Mouse (Mus musculus) CH12.LX (cell line): ENCODE data around the gene Efna3. TPM values are rescaled to one million over a fixed set of nuclear protein-coding genes. Genes with fewer than 3 reads are reported as not detected.

Experiments
- DNase-seq: peaks from one replicate; pipeline ENCODE4 v3.0.0-alpha.2; 2013; ENCODE audit errors: extremely low read depth
- H3K27ac ChIP-seq: 2 replicates; pipeline ENCODE4 v1.5.1; 2012; ENCODE audit warnings: low read depth, mild to moderate bottlenecking, control low read depth, moderate library complexity; ENCODE audit not compliant: insufficient read depth
- H3K27me3 ChIP-seq: replicated peaks from 2 replicates; pipeline ENCODE3; 2012; ENCODE audit warnings: inconsistent platforms
- H3K36me3 ChIP-seq, 2 experiments: replicated peaks in 1 of 2; 2 replicates each; pipeline versions ENCODE3 to v1.6.1; 2012; ENCODE audit warnings: inconsistent platforms in 1 of 2, low read length in 1 of 2, mild to moderate bottlenecking in 1 of 2, mixed read lengths in 1 of 2, moderate library complexity in 1 of 2; ENCODE audit not compliant: control insufficient read depth in 1 of 2, insufficient read depth in 1 of 2
- H3K4me1 ChIP-seq, 2 experiments: 2 replicates each; pipeline ENCODE4 v1.6.1; 2012; ENCODE audit warnings: inconsistent platforms in 1 of 2, moderate library complexity in 1 of 2; ENCODE audit not compliant: insufficient read depth in 2 of 2, control insufficient read depth in 1 of 2
- H3K4me2 ChIP-seq: 2 replicates; pipeline ENCODE4 v1.6.1; 2012; ENCODE audit warnings: low read depth, mild to moderate bottlenecking, control low read depth; ENCODE audit not compliant: poor library complexity, insufficient read depth, severe bottlenecking
- H3K4me3 ChIP-seq, 3 experiments: fragments of 150-350 bp in 1 of 3; sonication (generic) in 1 of 3; replicated peaks in 1 of 3; 2 replicates each; pipeline versions ENCODE3 to v1.5.1; 2011 to 2012; ENCODE audit warnings: low read depth in 2 of 3, low read length in 2 of 3, mild to moderate bottlenecking in 2 of 3, moderate library complexity in 2 of 3, control low read depth in 1 of 3, improper control_type of control experiment in 1 of 3, inconsistent platforms in 1 of 3, mixed read lengths in 1 of 3; ENCODE audit not compliant: poor library complexity in 1 of 3
- H3K79me2 ChIP-seq: replicated peaks from 2 replicates; pipeline ENCODE4 v1.6.1; 2012; ENCODE audit warnings: mild to moderate bottlenecking, moderate library complexity; ENCODE audit not compliant: control insufficient read depth, poor library complexity, insufficient read depth, severe bottlenecking; ENCODE audit errors: extremely low read depth
- H3K9ac ChIP-seq: 2 replicates; pipeline ENCODE4 v1.6.1; 2012; ENCODE audit warnings: low read depth, mild to moderate bottlenecking, control low read depth, moderate library complexity; ENCODE audit not compliant: insufficient read depth
- H3K9me3 ChIP-seq: replicated peaks from 2 replicates; pipeline ENCODE3; 2012; ENCODE audit warnings: low read length, inconsistent platforms, mixed read lengths
- CTCF ChIP-seq, 2 experiments: IDR thresholded peaks in 1 of 2; conservative IDR thresholded peaks in 1 of 2; 2 replicates each; pipeline ENCODE4 v1.5.1; 2011 to 2012; ENCODE audit warnings: low read depth in 2 of 2, low read length in 2 of 2, improper control_type of control experiment in 1 of 2, inconsistent platforms in 1 of 2, mild to moderate bottlenecking in 1 of 2, moderate library complexity in 1 of 2
- ELF1 ChIP-seq: IDR thresholded peaks from 2 replicates; pipeline ENCODE4 v1.6.1; 2014; ENCODE audit warnings: low read depth, mild to moderate bottlenecking, inconsistent platforms, low read length, improper control_type of control experiment
- ETS1 ChIP-seq: conservative IDR thresholded peaks from 2 replicates; pipeline ENCODE4 v1.6.1; 2012; ENCODE audit warnings: low read depth, mild to moderate bottlenecking, inconsistent platforms, low read length, improper control_type of control experiment, moderate library complexity
- GABPA ChIP-seq: IDR thresholded peaks from 2 replicates; pipeline ENCODE4 v1.6.1; 2012; ENCODE audit warnings: low read depth, low read length, improper control_type of control experiment, inconsistent platforms; ENCODE audit not compliant: insufficient replicate concordance
- IRF4 ChIP-seq: IDR thresholded peaks from 2 replicates; pipeline ENCODE4 v1.6.1; 2014; ENCODE audit warnings: low read depth, mild to moderate bottlenecking, inconsistent platforms, low read length, improper control_type of control experiment
- JUN ChIP-seq: IDR thresholded peaks from 2 replicates; pipeline ENCODE4 v1.6.1; 2011; ENCODE audit warnings: low read depth, mild to moderate bottlenecking, low read length, improper control_type of control experiment, moderate library complexity; ENCODE audit not compliant: insufficient read depth
- MAFK ChIP-seq: IDR thresholded peaks from 2 replicates; pipeline ENCODE4 v1.6.1; 2011; ENCODE audit warnings: low read length, improper control_type of control experiment; ENCODE audit not compliant: insufficient replicate concordance
- MAX ChIP-seq: IDR thresholded peaks from 2 replicates; pipeline ENCODE4 v1.6.1; 2011; ENCODE audit warnings: low read length, improper control_type of control experiment
- MXI1 ChIP-seq: IDR thresholded peaks from 2 replicates; pipeline ENCODE4 v1.6.1; 2011; ENCODE audit warnings: mild to moderate bottlenecking, low read depth, low read length, improper control_type of control experiment
- NELFE ChIP-seq: IDR thresholded peaks from 2 replicates; pipeline ENCODE4 v1.6.1; 2011; ENCODE audit warnings: low read depth, low read length, improper control_type of control experiment
- RAD21 ChIP-seq: IDR thresholded peaks from 2 replicates; pipeline ENCODE4 v1.6.1; 2011; ENCODE audit warnings: low read depth, mild to moderate bottlenecking, low read length, improper control_type of control experiment, moderate library complexity
- RCOR1 ChIP-seq: conservative IDR thresholded peaks from 2 replicates; pipeline ENCODE4 v1.6.1; 2012; ENCODE audit warnings: low read depth, mild to moderate bottlenecking, inconsistent platforms, low read length, improper control_type of control experiment
- SIN3A ChIP-seq: IDR thresholded peaks from 2 replicates; pipeline ENCODE4 v1.6.1; 2012; ENCODE audit warnings: low read length, improper control_type of control experiment, inconsistent platforms
- SMC3 ChIP-seq: IDR thresholded peaks from 2 replicates; pipeline ENCODE4 v1.6.1; 2011; ENCODE audit warnings: low read depth, low read length, improper control_type of control experiment
- TBP ChIP-seq: conservative IDR thresholded peaks from 2 replicates; pipeline ENCODE4 v1.6.1; 2011; ENCODE audit warnings: low read depth, low read length, improper control_type of control experiment
- TCF12 ChIP-seq: IDR thresholded peaks from 2 replicates; pipeline ENCODE4 v1.6.1; 2014; ENCODE audit warnings: low read depth, mild to moderate bottlenecking, inconsistent platforms, low read length, improper control_type of control experiment
- USF2 ChIP-seq: conservative IDR thresholded peaks from 2 replicates; pipeline ENCODE4 v1.6.1; 2011; ENCODE audit warnings: low read depth, low read length, improper control_type of control experiment
- ZC3H11A ChIP-seq: IDR thresholded peaks from 2 replicates; pipeline ENCODE4 v1.6.1; 2012; ENCODE audit warnings: low read depth, mild to moderate bottlenecking, inconsistent platforms, low read length, improper control_type of control experiment
- dilution Hi-C: fragments of 300-500 bp; cut with MboI; formaldehyde crosslinking; loops from 2 replicates; pipeline ENCODE4 v1.14.3; 2020; ENCODE audit warnings: low sequenced_read_pairs; ENCODE audit not compliant: extremely low pct_unique_long_range_greater_than_20kb, extremely low pct_ligation_motif_present
- in situ Hi-C: fragments of 300-500 bp; cut with MboI; formaldehyde crosslinking; loops from 3 replicates; pipeline ENCODE4 v1.14.3; 2019; ENCODE audit warnings: low sequenced_read_pairs, low pct_ligation_motif_present, low pct_unique_long_range_greater_than_20kb, mixed read lengths
- polyA plus RNA-seq: library from polyadenylated mRNA; unstranded; fragments of >175 nt; gene quantifications from 2 replicates; pipeline ENCODE4 v1.2.1, GENCODE M21; 2012; ENCODE audit warnings: low read depth; ENCODE audit not compliant: insufficient read length
- total RNA-seq, 2 experiments: library from RNA; depleted of rRNA; stranded (reverse); fragments of 300-350 nt in 1 of 2; fragments of >200 nt in 1 of 2; gene quantifications; 2 replicates each; pipeline ENCODE4 v1.2.3; 2012 to 2014

The Efna3 gene
- total and polyA plus RNA-seq, 3 experiments: 0.09 to 0.13 TPM; not detected in 1

- TF ChIP-seq JUN (no peak), RCOR1 (no peak), TCF12 (no peak), MAFK (no peak)
- TF ChIP-seq, all 38 proteins: peak for 8
Observed at GRCm38 (mm10) chr3:89340465-89340864, 17.7 kb upstream of the Efna3 start (continued).

- Histone ChIP-seq H3K27me3 (peaks cover 19% of the 10 kb centered on the region), H3K36me3 (peaks cover 5 to 52% of the 10 kb centered on the region in 2 experiments), H3K9ac (no peak overlapping the region), H3K9me3 (no peaks in the 10 kb centered on the region), H3K79me2 (no peaks in the 10 kb centered on the region), H3K27ac (no peak overlapping the region), H3K4me1 (peaks cover 9 to 20% of the 10 kb centered on the region in 2 experiments)
- dilution Hi-C loops: no loop called here
- peak; percentile 63 for DNase-seq
- TF ChIP-seq ELF1 (peak; percentile 46; the same call in 1 of the 2 replicates), TBP (no peak), ZC3H11A (peak; percentile 23; the same call in 1 of the 2 replicates), RAD21 (peak; percentile 69), NELFE (no peak; the same call in 1 of the 2 replicates), MXI1 (no peak), IRF4 (peak; percentile 55; the same call in 1 of the 2 replicates), ETS1 (no peak), SIN3A (0 out of 2 replicates have a peak, but pooled peaks have one; percentile 33), JUN (no peak), MAX (no peak), GABPA (no peak), CTCF (conservative IDR thresholded peaks at IDR 0.05 in 1 of 2, IDR thresholded peaks at IDR 0.05 in 1 of 2; ENCODE audit: low read depth in 2 of 2, low read length in 2 of 2) (peak; percentile 91 to 100), SMC3 (peak; percentile 81), USF2 (no peak)
- TF ChIP-seq, all 38 proteins: peak for 7
- no peak overlapping the region for H3K4me3 ChIP-seq
- in situ Hi-C loops: loop anchor here (25.0 kb wide), 2 partner anchors 348 to 423 kb away; partner anchors contain the start of genes Chrnb2 and Ube2q1
- H3K4me2 ChIP-seq: no peak overlapping the region
Observed at GRCm38 (mm10) chr3:89339416-89339815, 16.7 kb upstream of the Efna3 start.
